Mouse (Mus musculus): ENCODE measurements at regions not wholly inside any gene's neighbourhood (a gene's known extent, or its start where the extent isn't known, plus 50 kb on each side); places are given as distances from the start of the nearest gene placed in this dataset.
"Not testable (repeated sequence)": the region's sequence is repeated elsewhere in the genome, so short reads cannot be mapped to it uniquely, and the experiment has no call there.

GRCm38 (mm10) chr16:93323172-93323571 is 280.7 kb downstream of the Setd4 start:
- Histone ChIP-seq H3K36me3 (no peaks in the 10 kb centered on the region), H3K9ac (replicated peaks) (no peak overlapping the region), H3K4me1 (peaks cover 6% of the 10 kb centered on the region; the same call in 1 of the 2 replicates), H3K9me3 (replicated peaks) (no peaks in the 10 kb centered on the region), H3K27ac (replicated peaks) (no peak overlapping the region), H3K4me2 (no peak overlapping the region), H3K4me3 (replicated peaks) (no peak overlapping the region), H3K27me3 (replicated peaks) (no peaks in the 10 kb centered on the region)
- 56% methylated on average over 5 of the region's 5 CpGs for WGBS
- no peak for ATAC-seq (ENCODE audit: low FRiP score)

GRCm38 (mm10) chr16:93319581-93319980 is 284.3 kb downstream of the Setd4 start:
- no peak overlapping the region for H3K4me2 ChIP-seq
- H3K4me3 ChIP-seq (replicated peaks) = no peak overlapping the region
- no peak overlapping the region for H3K9ac ChIP-seq (replicated peaks)
- no peaks in the 10 kb centered on the region for H3K9me3 ChIP-seq (replicated peaks)
- WGBS = 76% methylated on average over 5 of the region's 5 CpGs
- no peak overlapping the region for H3K27ac ChIP-seq (replicated peaks)
- ATAC-seq (ENCODE audit: low FRiP score) = no peak
- no peaks in the 10 kb centered on the region for H3K27me3 ChIP-seq (replicated peaks)
- peaks cover 6% of the 10 kb centered on the region; the same call in 1 of the 2 replicates for H3K4me1 ChIP-seq
- no peaks in the 10 kb centered on the region for H3K36me3 ChIP-seq

DNA sequence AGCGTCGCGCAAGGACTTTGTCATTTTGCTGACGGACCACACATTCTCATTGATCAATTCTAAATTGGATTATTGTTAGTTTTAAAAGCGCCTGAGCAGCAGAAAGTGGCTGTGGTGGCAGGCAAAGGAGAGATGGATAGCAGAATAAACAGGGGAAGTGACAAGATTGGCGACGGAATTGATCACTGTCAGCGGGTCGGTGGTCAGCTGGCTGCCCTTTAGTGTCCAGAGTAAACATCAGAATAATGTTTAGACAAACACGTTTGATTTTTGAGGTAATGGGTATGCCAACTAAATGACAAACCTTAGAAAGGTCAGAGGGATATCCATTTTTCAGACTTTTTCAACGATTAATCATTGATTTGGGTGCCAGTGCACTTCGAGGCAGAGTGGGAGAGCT is 292.2 kb downstream of the Setd4 start:
- WGBS = 79% methylated on average over 12 of the region's 12 CpGs
- no peak for ATAC-seq (ENCODE audit: low FRiP score)
- Histone ChIP-seq H3K9me3 (replicated peaks) (no peaks in the 10 kb centered on the region), H3K27ac (replicated peaks) (no peak overlapping the region), H3K36me3 (no peaks in the 10 kb centered on the region), H3K9ac (replicated peaks) (no peak overlapping the region), H3K4me1 (no peaks in the 10 kb centered on the region), H3K4me3 (replicated peaks) (no peak overlapping the region), H3K27me3 (replicated peaks) (no peaks in the 10 kb centered on the region), H3K4me2 (no peak overlapping the region)

DNA sequence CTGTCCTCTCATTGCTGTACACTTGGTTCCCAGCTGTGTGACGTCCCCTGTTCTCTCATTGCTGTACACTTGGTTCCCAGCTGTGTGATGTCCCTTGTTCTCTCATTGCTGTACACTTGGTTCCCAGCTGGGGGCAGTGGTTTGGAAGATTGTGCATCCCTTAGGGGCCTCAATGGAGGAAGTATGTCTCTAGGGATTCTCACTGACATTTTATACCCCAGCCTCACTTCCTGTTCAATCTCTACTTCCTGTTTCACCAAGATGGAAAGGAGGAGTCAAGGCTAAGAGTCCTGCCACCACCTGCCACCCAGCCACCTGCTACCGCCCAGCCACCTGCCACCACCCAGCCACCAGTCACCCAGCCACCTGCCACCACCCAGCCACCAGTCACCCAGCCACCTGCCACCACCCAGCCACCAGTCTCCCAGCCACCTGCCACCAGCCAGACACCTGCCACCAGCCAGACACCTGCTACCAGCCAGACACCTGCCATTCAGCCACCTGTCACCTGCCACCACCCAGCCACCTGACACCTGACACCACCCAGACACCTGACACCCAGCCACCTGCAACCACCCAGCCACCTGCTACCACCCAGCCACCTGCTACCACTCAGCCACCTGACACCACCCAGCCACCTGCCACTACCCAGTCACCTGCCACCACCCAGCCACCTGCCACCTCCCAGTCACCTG is 295.1 kb downstream of the Setd4 start:
- Histone ChIP-seq H3K36me3 (no peaks in the 10 kb centered on the region), H3K9ac (replicated peaks) (no peak overlapping the region), H3K9me3 (replicated peaks) (no peaks in the 10 kb centered on the region), H3K4me1 (no peaks in the 10 kb centered on the region), H3K4me2 (no peak overlapping the region), H3K4me3 (replicated peaks) (no peak overlapping the region), H3K27ac (replicated peaks) (no peak overlapping the region), H3K27me3 (replicated peaks) (no peaks in the 10 kb centered on the region)
- 82% methylated on average over 2 of the region's 2 CpGs for WGBS
- ATAC-seq (ENCODE audit: low FRiP score) = no peak

DNA sequence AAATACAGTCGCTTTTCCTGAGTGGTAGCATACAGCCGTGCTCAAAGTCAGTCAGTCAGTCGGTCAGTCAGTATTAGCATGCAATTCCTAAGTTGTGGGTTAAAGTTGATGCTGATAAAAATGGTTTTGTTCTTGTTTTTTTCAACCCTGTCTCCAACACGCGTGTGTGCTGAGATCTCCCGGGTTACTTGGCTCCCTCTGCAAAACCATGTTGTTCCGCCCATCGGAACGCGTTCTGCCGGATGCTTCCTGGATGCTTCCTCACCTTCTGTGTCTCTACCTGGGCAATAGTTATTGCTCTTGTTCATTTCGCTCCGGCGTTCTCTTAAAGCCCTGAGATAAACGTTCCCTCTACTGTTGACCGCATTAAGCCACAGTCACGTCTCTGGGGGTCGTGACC is 296.9 kb downstream of the Setd4 start:
- H3K27ac ChIP-seq (replicated peaks) = no peak overlapping the region
- no peaks in the 10 kb centered on the region for H3K4me1 ChIP-seq
- no peak for ATAC-seq (ENCODE audit: low FRiP score)
- H3K9me3 ChIP-seq (replicated peaks) = no peaks in the 10 kb centered on the region
- 96% methylated on average over 18 of the region's 18 CpGs for WGBS
- H3K4me3 ChIP-seq (replicated peaks) = no peak overlapping the region
- H3K9ac ChIP-seq (replicated peaks) = no peak overlapping the region
- no peaks in the 10 kb centered on the region for H3K36me3 ChIP-seq
- H3K4me2 ChIP-seq = no peak overlapping the region
- no peaks in the 10 kb centered on the region for H3K27me3 ChIP-seq (replicated peaks)

DNA sequence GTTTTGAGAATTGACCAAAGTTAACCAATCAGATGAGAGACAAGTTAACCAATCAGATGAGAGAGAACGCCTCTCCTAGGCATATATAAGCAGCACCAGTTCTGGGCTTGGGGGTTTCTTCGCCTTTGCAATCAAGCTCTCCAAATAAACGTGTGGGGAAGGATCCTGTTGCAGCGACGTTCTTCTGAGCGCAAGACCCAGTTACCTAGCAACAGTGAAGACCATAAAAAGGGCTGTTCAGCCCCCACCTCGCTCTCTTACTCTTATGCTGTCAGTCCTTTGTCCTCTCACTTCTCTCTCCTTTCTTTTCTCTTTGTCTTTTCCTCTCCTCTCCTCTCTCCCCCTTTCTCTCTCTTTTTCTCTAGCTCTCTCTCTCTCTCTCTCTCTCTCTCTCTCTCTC is 297.7 kb downstream of the Setd4 start:
- H3K27me3 ChIP-seq (replicated peaks); H3K27ac ChIP-seq (replicated peaks); H3K4me3 ChIP-seq (replicated peaks); H3K9me3 ChIP-seq (replicated peaks); H3K4me2 ChIP-seq; H3K36me3 ChIP-seq; H3K9ac ChIP-seq (replicated peaks); H3K4me1 ChIP-seq; ATAC-seq (ENCODE audit: low FRiP score): not testable (repeated sequence)
- 28% methylated on average over 7 of the region's 7 CpGs for WGBS

DNA sequence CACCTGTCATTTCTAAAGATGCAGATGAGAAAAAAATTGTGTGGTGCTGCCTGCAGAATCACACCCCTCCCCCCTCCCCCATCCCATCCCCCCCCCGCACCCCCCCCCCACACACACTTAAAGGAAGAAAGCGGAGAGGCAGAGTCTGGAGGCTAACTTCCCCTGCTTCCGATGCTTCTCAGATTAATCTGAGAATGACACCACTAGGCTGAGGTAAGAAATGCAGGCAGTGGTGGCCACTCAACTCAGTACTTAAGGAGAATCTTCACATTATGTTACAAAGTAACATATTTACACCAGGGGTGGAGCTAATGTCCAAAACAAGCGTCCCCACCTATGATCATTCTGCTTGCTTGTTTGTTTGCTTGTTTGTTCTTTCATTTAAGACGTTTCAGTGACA is 309.4 kb downstream of the Setd4 start:
- peaks cover 36% of the 10 kb centered on the region for H3K27me3 ChIP-seq (replicated peaks)

GRCm38 (mm10) chr16:93292965-93293653 is 310.8 kb downstream of the Setd4 start:
- no peak overlapping the region for H3K9ac ChIP-seq (replicated peaks)
- no peaks in the 10 kb centered on the region for H3K9me3 ChIP-seq (replicated peaks)
- H3K4me1 ChIP-seq = peaks cover 9% of the 10 kb centered on the region
- H3K27me3 ChIP-seq (replicated peaks) = peaks cover 36% of the 10 kb centered on the region
- WGBS = 19% methylated on average over 13 of the region's 13 CpGs
- no peak overlapping the region for H3K4me2 ChIP-seq
- no peaks in the 10 kb centered on the region for H3K36me3 ChIP-seq
- peak; percentile 63; the same call in 1 of the 2 replicates for ATAC-seq (ENCODE audit: low FRiP score)
- no peak overlapping the region for H3K4me3 ChIP-seq (replicated peaks)
- H3K27ac ChIP-seq (replicated peaks) = no peak overlapping the region

More for the DNA sequence above, 309.4 kb downstream of the Setd4 start:
- Histone ChIP-seq H3K36me3 (no peaks in the 10 kb centered on the region), H3K9ac (replicated peaks) (no peak overlapping the region), H3K4me3 (replicated peaks) (no peak overlapping the region), H3K4me1 (peaks cover 9% of the 10 kb centered on the region), H3K27ac (replicated peaks) (no peak overlapping the region), H3K9me3 (replicated peaks) (no peaks in the 10 kb centered on the region), H3K4me2 (no peak overlapping the region)
- no peak for ATAC-seq (ENCODE audit: low FRiP score)
- 48% methylated on average over 5 of the region's 5 CpGs for WGBS

GRCm38 (mm10) chr16:93292181-93292834 is 311.6 kb downstream of the Setd4 start:
- peaks cover 41% of the 10 kb centered on the region for H3K27me3 ChIP-seq (replicated peaks)
- no peak overlapping the region for H3K9ac ChIP-seq (replicated peaks)
- no peaks in the 10 kb centered on the region for H3K9me3 ChIP-seq (replicated peaks)
- ATAC-seq (ENCODE audit: low FRiP score) = no peak
- H3K27ac ChIP-seq (replicated peaks) = no peak overlapping the region
- no peak overlapping the region for H3K4me3 ChIP-seq (replicated peaks)
- peak overlapping the region; percentile 26 for H3K4me2 ChIP-seq
- WGBS = 8% methylated on average over 14 of the region's 14 CpGs
- peaks cover 9% of the 10 kb centered on the region for H3K4me1 ChIP-seq
- H3K36me3 ChIP-seq = no peaks in the 10 kb centered on the region

- Histone ChIP-seq H3K36me3 (no peaks in the 10 kb centered on the region), H3K4me1 (peaks cover 9% of the 10 kb centered on the region), H3K4me2 (no peak overlapping the region), H3K9ac (replicated peaks) (no peak overlapping the region), H3K9me3 (replicated peaks) (no peaks in the 10 kb centered on the region), H3K27me3 (replicated peaks) (peaks cover 19% of the 10 kb centered on the region), H3K4me3 (replicated peaks) (no peak overlapping the region), H3K27ac (replicated peaks) (no peak overlapping the region)
- no peak for ATAC-seq (ENCODE audit: low FRiP score)
- WGBS = 66% methylated on average over 3 of the region's 3 CpGs
Observed at GRCm38 (mm10) chr16:93288036-93288435, 315.8 kb downstream of the Setd4 start.

GRCm38 (mm10) chr16:93287520-93287919 is 316.3 kb downstream of the Setd4 start:
- Histone ChIP-seq H3K9me3 (replicated peaks) (no peaks in the 10 kb centered on the region), H3K9ac (replicated peaks) (no peak overlapping the region)
- 94% methylated on average over 2 of the region's 2 CpGs for WGBS

DNA sequence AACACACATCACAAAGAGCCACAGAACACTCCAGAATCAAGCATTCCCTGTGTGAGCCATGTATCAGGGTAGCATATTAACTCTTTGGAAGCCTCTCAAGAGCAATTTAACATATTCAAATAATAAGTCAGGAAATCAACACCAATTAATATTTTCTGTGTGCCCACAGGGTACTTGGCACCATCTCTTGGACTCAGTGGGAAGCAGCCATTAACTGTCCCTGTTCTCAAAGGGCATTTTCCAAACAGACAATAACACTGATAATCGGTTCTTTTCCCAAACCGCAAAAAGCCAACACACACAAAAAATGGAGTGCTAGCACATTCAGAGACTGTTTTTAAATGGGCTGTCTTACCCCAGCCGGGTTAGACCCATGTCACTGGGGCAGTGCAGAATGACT is 317.0 kb downstream of the Setd4 start:
- 58% methylated on average over 3 of the region's 3 CpGs for whole genome bisulfite sequencing
- no peak for ATAC-seq (ENCODE audit: low FRiP score)
- no peak overlapping the region for H3K9ac ChIP-seq (replicated peaks)
- peaks cover 5% of the 10 kb centered on the region; the same call in 1 of the 2 replicates for H3K4me1 ChIP-seq
- no peaks in the 10 kb centered on the region for H3K9me3 ChIP-seq (replicated peaks)
- peaks cover 16% of the 10 kb centered on the region for H3K27me3 ChIP-seq (replicated peaks)
- no peaks in the 10 kb centered on the region for H3K36me3 ChIP-seq
- no peak overlapping the region for H3K4me3 ChIP-seq (replicated peaks)
- no peak overlapping the region for H3K27ac ChIP-seq (replicated peaks)
- no peak overlapping the region for H3K4me2 ChIP-seq

More at GRCm38 (mm10) chr16:93287520-93287919, 316.3 kb downstream of the Setd4 start:
- H3K27ac ChIP-seq (replicated peaks) = no peak overlapping the region
- no peaks in the 10 kb centered on the region for H3K36me3 ChIP-seq
- H3K4me1 ChIP-seq = peaks cover 9% of the 10 kb centered on the region
- peaks cover 16% of the 10 kb centered on the region for H3K27me3 ChIP-seq (replicated peaks)
- no peak overlapping the region for H3K4me3 ChIP-seq (replicated peaks)
- ATAC-seq (ENCODE audit: low FRiP score) = no peak
- H3K4me2 ChIP-seq = no peak overlapping the region

Measured in neural tube, embryonic 15.5 days (tissue).